Mouse (Mus musculus): ENCODE results near the gene Hist1h2bh. TPM values are rescaled to one million over a fixed set of nuclear protein-coding genes. Genes with fewer than 3 reads are reported as not detected.

The Hist1h2bh gene
- polyA plus RNA-seq, 1 experiment, result 1.1 TPM

DNA sequence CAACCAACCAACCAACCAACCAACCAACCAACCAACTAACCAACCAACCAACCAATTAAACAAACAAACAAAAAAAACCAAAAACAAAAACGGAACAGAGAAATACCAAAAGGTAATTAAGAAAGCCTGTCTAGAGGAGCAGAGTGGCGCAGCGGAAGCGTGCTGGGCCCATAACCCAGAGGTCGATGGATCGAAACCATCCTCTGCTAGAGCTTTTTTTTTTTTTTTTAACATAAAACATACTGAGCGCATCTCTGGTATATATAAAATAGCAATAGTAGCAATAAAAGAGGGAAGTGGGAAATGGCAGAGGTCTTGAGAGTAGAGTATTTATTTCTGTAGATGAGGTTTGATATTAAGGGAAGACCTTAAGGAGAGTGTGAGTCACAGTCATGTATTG is 43.2 kb downstream of the Hist1h2bh start:
- Histone ChIP-seq H3K4me2 (ENCODE audit: low read depth) (peak overlapping the region; percentile 67), H3K79me2 (ENCODE audit: control insufficient read depth, insufficient read depth) (no peaks in the 10 kb centered on the region), H3ac (ENCODE audit: control insufficient read depth, insufficient read length) (no peak overlapping the region), H3K27me3 (ENCODE audit: control insufficient read depth, insufficient read depth, insufficient read length) (no peaks in the 10 kb centered on the region), H3K36me3 (ENCODE audit: control insufficient read depth, insufficient read depth) (no peaks in the 10 kb centered on the region), H3K4me3 (peak overlapping the region; percentile 18)
- TF ChIP-seq REST (IDR thresholded peaks at IDR 0.05; ENCODE audit: insufficient read depth, insufficient read length) (no peak), CEBPB (IDR thresholded peaks at IDR 0.05; ENCODE audit: insufficient read depth, poor library complexity, severe bottlenecking) (no peak), POLR2A (IDR thresholded peaks at IDR 0.05; ENCODE audit: insufficient read length, low read depth) (no peak), MYOD1 (IDR thresholded peaks at IDR 0.05; ENCODE audit: control insufficient read depth in 1 of 3, insufficient read length in 2 of 3, low read depth in 2 of 3) (no peak), POLR2AphosphoS2 (IDR thresholded peaks at IDR 0.05; ENCODE audit: insufficient read length, low read depth) (no peak), USF1 (IDR thresholded peaks at IDR 0.05; ENCODE audit: low read depth) (no peak), TCF3 (IDR thresholded peaks at IDR 0.05; ENCODE audit: insufficient read length, low read depth) (no peak), E2F4 (IDR thresholded peaks at IDR 0.05; ENCODE audit: insufficient read depth) (no peak), TCF12 (IDR thresholded peaks at IDR 0.05; ENCODE audit: insufficient read depth, poor library complexity, severe bottlenecking) (no peak), MAX (IDR thresholded peaks at IDR 0.05; ENCODE audit: low read depth) (no peak), SRF (IDR thresholded peaks at IDR 0.05; ENCODE audit: control insufficient read depth, insufficient read length, low read depth) (no peak), MYOG (IDR thresholded peaks at IDR 0.05; ENCODE audit: control insufficient read depth in 1 of 3, insufficient read depth in 1 of 3, insufficient read length in 2 of 3, low read depth in 2 of 3) (no peak)

DNA sequence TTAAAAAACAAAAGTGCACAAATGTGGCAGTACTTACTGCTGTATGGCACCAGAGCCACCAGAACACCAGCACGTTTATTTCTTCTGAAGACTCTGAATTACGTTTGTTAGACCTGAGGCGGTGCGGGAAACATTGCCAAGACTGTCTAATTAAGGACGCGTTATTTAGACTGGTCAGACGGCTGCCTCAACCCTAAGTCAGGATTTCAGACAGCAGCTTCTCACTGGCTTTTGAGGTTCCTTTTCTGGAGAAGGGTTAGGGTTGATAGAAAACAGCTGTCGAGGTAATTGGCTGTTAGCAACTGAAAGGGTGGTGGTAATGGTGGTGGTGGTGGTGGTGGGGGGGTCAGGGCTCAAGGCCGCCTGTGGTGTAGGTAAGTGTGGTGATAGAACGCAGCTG is 44.5 kb downstream of the Hist1h2bh start:
- H3ac ChIP-seq (ENCODE audit: control insufficient read depth, insufficient read length), result no peak overlapping the region
- no peaks in the 10 kb centered on the region for H3K79me2 ChIP-seq (ENCODE audit: control insufficient read depth, insufficient read depth)
- peak overlapping the region; percentile 18 for H3K4me3 ChIP-seq
- H3K4me2 ChIP-seq (ENCODE audit: low read depth), result peak overlapping the region; percentile 67
- H3K36me3 ChIP-seq (ENCODE audit: control insufficient read depth, insufficient read depth), result no peaks in the 10 kb centered on the region
- H3K27me3 ChIP-seq (ENCODE audit: control insufficient read depth, insufficient read depth, insufficient read length), result no peaks in the 10 kb centered on the region
- TF ChIP-seq MYOD1 (IDR thresholded peaks at IDR 0.05; ENCODE audit: control insufficient read depth in 1 of 3, insufficient read length in 2 of 3, low read depth in 2 of 3) (peak in 1 of 3 experiments; percentile 10), TCF12 (IDR thresholded peaks at IDR 0.05; ENCODE audit: insufficient read depth, poor library complexity, severe bottlenecking) (no peak)

- H3K27me3 ChIP-seq (ENCODE audit: control insufficient read depth, insufficient read depth, insufficient read length), result no peaks in the 10 kb centered on the region
- no peaks in the 10 kb centered on the region for H3K79me2 ChIP-seq (ENCODE audit: control insufficient read depth, insufficient read depth)
- peak overlapping the region; percentile 69 for H3K4me2 ChIP-seq (ENCODE audit: low read depth)
- no peak overlapping the region for H3ac ChIP-seq (ENCODE audit: control insufficient read depth, insufficient read length)
- H3K36me3 ChIP-seq (ENCODE audit: control insufficient read depth, insufficient read depth), result no peaks in the 10 kb centered on the region
- peak overlapping the region; percentile 18 for H3K4me3 ChIP-seq
- TF ChIP-seq USF1 (IDR thresholded peaks at IDR 0.05; ENCODE audit: low read depth) (no peak), SRF (IDR thresholded peaks at IDR 0.05; ENCODE audit: control insufficient read depth, insufficient read length, low read depth) (no peak), MYOD1 (IDR thresholded peaks at IDR 0.05; ENCODE audit: control insufficient read depth in 1 of 3, insufficient read length in 2 of 3, low read depth in 2 of 3) (no peak), POLR2AphosphoS2 (IDR thresholded peaks at IDR 0.05; ENCODE audit: insufficient read length, low read depth) (no peak), MAX (IDR thresholded peaks at IDR 0.05; ENCODE audit: low read depth) (no peak), TCF12 (IDR thresholded peaks at IDR 0.05; ENCODE audit: insufficient read depth, poor library complexity, severe bottlenecking) (no peak), TCF3 (IDR thresholded peaks at IDR 0.05; ENCODE audit: insufficient read length, low read depth) (no peak), POLR2A (IDR thresholded peaks at IDR 0.05; ENCODE audit: insufficient read length, low read depth) (no peak), E2F4 (IDR thresholded peaks at IDR 0.05; ENCODE audit: insufficient read depth) (no peak), CEBPB (IDR thresholded peaks at IDR 0.05; ENCODE audit: insufficient read depth, poor library complexity, severe bottlenecking) (no peak), MYOG (IDR thresholded peaks at IDR 0.05; ENCODE audit: control insufficient read depth in 1 of 3, insufficient read depth in 1 of 3, insufficient read length in 2 of 3, low read depth in 2 of 3) (no peak), REST (IDR thresholded peaks at IDR 0.05; ENCODE audit: insufficient read depth, insufficient read length) (no peak)
Observed at GRCm38 (mm10) chr13:23497656-23498321, 45.4 kb downstream of the Hist1h2bh start.

- no peaks in the 10 kb centered on the region for H3K36me3 ChIP-seq (ENCODE audit: control insufficient read depth, insufficient read depth)
- H3K79me2 ChIP-seq (ENCODE audit: control insufficient read depth, insufficient read depth), result no peaks in the 10 kb centered on the region
- H3K4me3 ChIP-seq, result no peak overlapping the region
- H3ac ChIP-seq (ENCODE audit: control insufficient read depth, insufficient read length), result no peak overlapping the region
- no peak overlapping the region for H3K4me2 ChIP-seq (ENCODE audit: low read depth)
- no peaks in the 10 kb centered on the region for H3K27me3 ChIP-seq (ENCODE audit: control insufficient read depth, insufficient read depth, insufficient read length)
- no peak for TF ChIP-seq CEBPB (IDR thresholded peaks at IDR 0.05; ENCODE audit: insufficient read depth, poor library complexity, severe bottlenecking)
- TF ChIP-seq REST (IDR thresholded peaks at IDR 0.05; ENCODE audit: insufficient read depth, insufficient read length), result no peak
- no peak for TF ChIP-seq SRF (IDR thresholded peaks at IDR 0.05; ENCODE audit: control insufficient read depth, insufficient read length, low read depth)
- no peak for TF ChIP-seq MAX (IDR thresholded peaks at IDR 0.05; ENCODE audit: low read depth)
- TF ChIP-seq TCF3 (IDR thresholded peaks at IDR 0.05; ENCODE audit: insufficient read length, low read depth), result no peak
- no peak for TF ChIP-seq POLR2A (IDR thresholded peaks at IDR 0.05; ENCODE audit: insufficient read length, low read depth)
Observed at GRCm38 (mm10) chr13:23495526-23495925, 47.7 kb downstream of the Hist1h2bh start.

DNA sequence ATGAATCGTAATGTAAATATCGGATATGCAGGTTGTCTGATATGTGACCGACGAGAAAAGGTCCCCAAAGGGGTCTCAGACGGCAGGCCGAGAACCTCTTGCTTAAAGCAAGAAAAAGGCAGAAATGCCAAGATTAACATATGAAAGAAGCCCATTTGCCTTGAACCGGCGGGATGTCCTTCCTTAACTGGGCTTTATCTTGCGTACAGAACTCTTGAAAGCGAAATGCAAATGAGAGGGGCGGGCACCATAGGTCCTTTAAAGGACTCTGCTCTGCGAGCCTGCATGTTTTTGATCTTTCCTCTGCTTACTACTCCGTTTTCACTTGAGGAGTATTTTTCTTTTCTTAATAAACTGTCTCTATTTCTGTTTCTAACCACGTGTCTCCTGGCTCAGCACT is 51.2 kb downstream of the Hist1h2bh start:
- H3ac ChIP-seq (ENCODE audit: control insufficient read depth, insufficient read length), result no peak overlapping the region
- no peak overlapping the region for H3K4me3 ChIP-seq
- H3K36me3 ChIP-seq (ENCODE audit: control insufficient read depth, insufficient read depth), result no peaks in the 10 kb centered on the region
- TF ChIP-seq MYOG (IDR thresholded peaks at IDR 0.05; ENCODE audit: control insufficient read depth in 1 of 3, insufficient read depth in 1 of 3, insufficient read length in 2 of 3, low read depth in 2 of 3) (no peak), CEBPB (IDR thresholded peaks at IDR 0.05; ENCODE audit: insufficient read depth, poor library complexity, severe bottlenecking) (no peak), POLR2AphosphoS2 (IDR thresholded peaks at IDR 0.05; ENCODE audit: insufficient read length, low read depth) (no peak), TCF3 (IDR thresholded peaks at IDR 0.05; ENCODE audit: insufficient read length, low read depth) (no peak)
- no peak overlapping the region for H3K4me2 ChIP-seq (ENCODE audit: low read depth)
- no peaks in the 10 kb centered on the region for H3K79me2 ChIP-seq (ENCODE audit: control insufficient read depth, insufficient read depth)
- no peaks in the 10 kb centered on the region for H3K27me3 ChIP-seq (ENCODE audit: control insufficient read depth, insufficient read depth, insufficient read length)

Other genes with a start within 250 kb of the Hist1h2bh start
- 4.3 TPM for gene Zfp322a, start 174.2 kb downstream of the Hist1h2bh start, polyA plus RNA-seq (2012; fragmentation: generic; extraction: Trizol)
- 7.4 TPM for gene Abt1, start 119.5 kb downstream of the Hist1h2bh start, polyA plus RNA-seq (2012; fragmentation: generic; extraction: Trizol)
- 0.02 TPM for gene Btn1a1, start 77.5 kb downstream of the Hist1h2bh start, polyA plus RNA-seq (2012; fragmentation: generic; extraction: Trizol)
- 0.20 TPM for gene Btn2a2, start 54.5 kb downstream of the Hist1h2bh start, polyA plus RNA-seq (2012; fragmentation: generic; extraction: Trizol)
- gene Hist1h4h, start 12.3 kb downstream of the Hist1h2bh start, polyA plus RNA-seq (2012; fragmentation: generic; extraction: Trizol), result 21.5 TPM
- 24.4 TPM for gene Hist1h2af, start 9.5 kb downstream of the Hist1h2bh start, polyA plus RNA-seq (2012; fragmentation: generic; extraction: Trizol)
- gene Hist1h3g, start 8.0 kb downstream of the Hist1h2bh start, polyA plus RNA-seq (2012; fragmentation: generic; extraction: Trizol), result 3.3 TPM
- gene Hist1h3f, start 660 bp upstream of the Hist1h2bh start, polyA plus RNA-seq (2012; fragmentation: generic; extraction: Trizol), result 0.91 TPM
- gene Hist1h4f, start 8.3 kb upstream of the Hist1h2bh start, polyA plus RNA-seq (2012; fragmentation: generic; extraction: Trizol), result 4.1 TPM
- 0.65 TPM for gene Hist1h1d, start 9.9 kb upstream of the Hist1h2bh start, polyA plus RNA-seq (2012; fragmentation: generic; extraction: Trizol)
- 1.7 TPM for gene Hist1h3e, start 19.0 kb upstream of the Hist1h2bh start, polyA plus RNA-seq (2012; fragmentation: generic; extraction: Trizol)
- 4.5 TPM for gene Hist1h2ae, start 27.8 kb upstream of the Hist1h2bh start, polyA plus RNA-seq (2012; fragmentation: generic; extraction: Trizol)
- gene Hist1h2bg, start 28.0 kb upstream of the Hist1h2bh start, polyA plus RNA-seq (2012; fragmentation: generic; extraction: Trizol), result 7.8 TPM
- 2.1 TPM for gene Hist1h2bf, start 30.8 kb upstream of the Hist1h2bh start, polyA plus RNA-seq (2012; fragmentation: generic; extraction: Trizol)
- 1.6 TPM for gene Hist1h2ad, start 31.0 kb upstream of the Hist1h2bh start, polyA plus RNA-seq (2012; fragmentation: generic; extraction: Trizol)
- 2.5 TPM for gene Hist1h3d, start 32.4 kb upstream of the Hist1h2bh start, polyA plus RNA-seq (2012; fragmentation: generic; extraction: Trizol)
- 1.8 TPM for gene Hist1h4d, start 38.2 kb upstream of the Hist1h2bh start, polyA plus RNA-seq (2012; fragmentation: generic; extraction: Trizol)
- gene Hist1h2be, start 77.7 kb upstream of the Hist1h2bh start, polyA plus RNA-seq (2012; fragmentation: generic; extraction: Trizol), result 4.3 TPM
- gene Hist1h1e, start 79.2 kb upstream of the Hist1h2bh start, polyA plus RNA-seq (2012; fragmentation: generic; extraction: Trizol), result 4.7 TPM
- gene Hist1h2ac, start 140.6 kb upstream of the Hist1h2bh start, polyA plus RNA-seq (2012; fragmentation: generic; extraction: Trizol), result 1.3 TPM
- 113 TPM for gene Hist1h2bc, start 140.8 kb upstream of the Hist1h2bh start, polyA plus RNA-seq (2012; fragmentation: generic; extraction: Trizol)
- 0.05 TPM for gene Hist1h1t, start 152.4 kb upstream of the Hist1h2bh start, polyA plus RNA-seq (2012; fragmentation: generic; extraction: Trizol)
- gene Hist1h4c, start 155.1 kb upstream of the Hist1h2bh start, polyA plus RNA-seq (2012; fragmentation: generic; extraction: Trizol), result 0.56 TPM
- 5.1 TPM for gene Hfe, start 167.5 kb upstream of the Hist1h2bh start, polyA plus RNA-seq (2012; fragmentation: generic; extraction: Trizol)
- gene Hist1h1c, start 195.4 kb upstream of the Hist1h2bh start, polyA plus RNA-seq (2012; fragmentation: generic; extraction: Trizol), result 273 TPM
- gene Hist1h3c, start 202.2 kb upstream of the Hist1h2bh start, polyA plus RNA-seq (2012; fragmentation: generic; extraction: Trizol), result 2.5 TPM
- 1.3 TPM for gene Hist1h2bb, start 203.3 kb upstream of the Hist1h2bh start, polyA plus RNA-seq (2012; fragmentation: generic; extraction: Trizol)
- 2.1 TPM for gene Hist1h2ab, start 207.7 kb upstream of the Hist1h2bh start, polyA plus RNA-seq (2012; fragmentation: generic; extraction: Trizol)
- gene Hist1h3b, start 208.9 kb upstream of the Hist1h2bh start, polyA plus RNA-seq (2012; fragmentation: generic; extraction: Trizol), result 1.3 TPM
- 5.5 TPM for gene Hist1h4b, start 213.6 kb upstream of the Hist1h2bh start, polyA plus RNA-seq (2012; fragmentation: generic; extraction: Trizol)
- gene Hist1h4a, start 217.8 kb upstream of the Hist1h2bh start, polyA plus RNA-seq (2012; fragmentation: generic; extraction: Trizol), result 4.2 TPM
- 1.3 TPM for gene Hist1h3a, start 219.0 kb upstream of the Hist1h2bh start, polyA plus RNA-seq (2012; fragmentation: generic; extraction: Trizol)
- 0.98 TPM for gene Hist1h1a, start 220.3 kb upstream of the Hist1h2bh start, polyA plus RNA-seq (2012; fragmentation: generic; extraction: Trizol)
- not detected for gene Trim38, start 226.5 kb upstream of the Hist1h2bh start, polyA plus RNA-seq (2012; fragmentation: generic; extraction: Trizol)

Data from myocyte (in vitro differentiated cells).